Mouse (Mus musculus): ENCODE results near the gene Mas1.
A peak's percentile ranks its signal among the peaks of the same experiment; 100 is the strongest.

The Mas1 gene

DNA sequence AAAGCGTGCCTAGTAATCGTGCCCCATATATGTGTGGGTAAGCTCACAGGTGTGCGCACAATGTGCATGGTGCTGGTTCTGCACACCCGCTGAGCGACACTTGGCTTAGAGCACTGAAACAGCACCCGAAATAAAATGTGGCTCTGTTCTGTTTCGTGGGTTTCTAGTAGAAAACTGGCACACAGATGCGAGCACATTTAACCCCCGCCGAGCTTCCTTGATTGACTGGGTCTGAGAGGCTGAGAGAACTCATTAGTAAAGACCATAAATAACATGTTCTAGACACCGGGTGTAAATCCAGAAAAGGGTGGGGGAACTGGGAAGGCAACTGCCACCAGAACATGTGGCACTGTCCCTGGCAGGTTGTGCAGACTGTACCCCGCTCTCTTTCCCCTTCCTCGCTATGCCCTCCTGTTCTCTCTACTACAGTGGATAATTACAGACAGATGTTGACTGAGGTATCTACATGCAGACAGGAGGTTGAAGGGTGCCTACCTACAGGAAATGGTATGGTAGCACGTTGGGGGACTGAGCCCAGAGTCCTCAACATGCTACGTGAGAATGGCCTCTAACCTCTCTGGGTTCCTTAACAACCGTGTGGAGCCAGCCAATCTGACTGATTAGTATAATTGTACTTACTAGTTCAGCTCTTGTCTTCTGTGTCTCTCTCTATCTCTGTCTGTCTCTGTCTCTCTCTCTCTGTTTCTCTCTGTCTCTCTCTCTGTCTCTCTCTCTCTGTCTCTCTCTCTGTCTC, 4.5 kb upstream of the Mas1 start:
- DNase-seq (ENCODE audit: low read depth, low spot score), result no peak

DNA sequence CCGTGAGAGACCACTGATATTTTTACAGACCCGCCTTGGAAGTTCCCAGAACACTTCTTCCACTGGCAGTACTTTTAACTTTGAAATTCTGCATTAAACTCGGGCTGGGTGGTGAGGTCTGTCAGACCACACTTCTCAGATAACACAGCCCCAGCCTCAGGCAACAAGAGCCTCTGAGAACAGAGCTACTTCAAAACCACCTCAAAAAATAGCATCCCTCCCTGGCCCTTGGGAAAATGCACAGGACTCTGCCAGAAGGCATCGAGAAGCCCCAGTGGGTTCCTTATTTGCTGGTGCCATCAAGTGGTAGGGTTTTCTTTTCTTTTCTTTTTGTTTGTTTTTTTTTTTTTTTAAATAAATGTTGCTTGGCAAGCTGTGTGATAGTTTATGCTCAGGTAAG, 697 bp upstream of the Mas1 start:
- DNase-seq (ENCODE audit: low read depth, low spot score), result no peak

DNA sequence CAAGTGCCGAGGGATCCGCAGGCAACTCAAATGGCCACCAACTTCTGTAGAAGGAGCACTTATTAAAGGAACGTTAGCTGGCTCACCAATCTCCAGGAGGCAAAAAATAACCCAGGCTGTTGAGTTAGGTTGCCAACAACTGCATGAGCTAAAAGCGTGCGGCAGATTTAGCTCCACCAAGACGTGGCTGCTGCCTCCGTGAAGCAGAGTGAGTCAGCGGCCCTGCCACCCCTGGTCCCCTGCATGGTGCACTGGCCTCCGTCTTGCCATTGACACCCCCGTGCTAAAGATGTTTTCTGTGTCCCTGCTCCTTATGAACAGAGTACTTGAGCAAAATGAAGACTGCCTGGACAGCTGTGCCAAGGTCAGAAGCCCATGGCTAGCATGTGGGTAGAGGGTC, 1.1 kb downstream of the Mas1 start:
- no peak for DNase-seq (ENCODE audit: low read depth, low spot score)

DNA sequence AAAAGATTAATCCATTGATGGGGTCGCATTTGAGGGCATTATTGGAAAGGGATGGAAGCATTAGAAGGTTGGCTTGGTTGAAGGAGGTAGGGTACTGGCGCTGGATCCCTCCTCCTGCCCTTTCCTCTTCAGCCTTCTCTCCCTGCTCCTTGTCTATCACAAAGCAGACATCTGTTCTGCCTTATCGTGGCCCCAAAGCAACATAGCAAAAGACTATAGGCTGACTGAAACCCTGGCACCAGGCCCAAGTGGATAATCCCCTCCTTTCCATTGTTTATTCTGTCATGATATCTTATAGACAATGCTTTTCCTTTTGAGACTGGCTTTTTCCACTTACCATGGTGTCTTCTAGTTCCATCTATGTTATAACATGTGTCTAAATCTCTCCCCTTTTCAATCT, 2.5 kb downstream of the Mas1 start:
- DNase-seq (ENCODE audit: low read depth, low spot score), result no peak

DNA sequence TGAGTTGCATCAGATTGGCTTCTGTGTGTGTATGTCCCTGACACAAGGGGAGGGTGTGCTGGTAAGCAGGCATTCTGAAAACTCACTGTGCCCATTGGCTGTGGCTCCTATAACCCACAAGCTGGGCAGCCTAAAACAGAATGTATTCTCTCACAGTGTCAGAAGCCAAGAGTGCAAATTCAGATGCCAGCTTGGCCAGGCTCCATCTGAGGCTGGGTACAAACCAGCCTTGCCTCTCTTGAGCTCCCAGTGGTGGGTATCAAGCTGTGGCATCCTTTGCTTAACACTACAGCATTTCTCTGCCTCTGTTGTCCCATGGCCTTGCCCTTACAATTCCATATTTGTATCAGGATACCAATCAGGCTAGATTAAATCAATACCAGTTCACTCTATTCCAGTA, 3.8 kb downstream of the Mas1 start:
- DNase-seq (ENCODE audit: low read depth, low spot score), result no peak

DNA sequence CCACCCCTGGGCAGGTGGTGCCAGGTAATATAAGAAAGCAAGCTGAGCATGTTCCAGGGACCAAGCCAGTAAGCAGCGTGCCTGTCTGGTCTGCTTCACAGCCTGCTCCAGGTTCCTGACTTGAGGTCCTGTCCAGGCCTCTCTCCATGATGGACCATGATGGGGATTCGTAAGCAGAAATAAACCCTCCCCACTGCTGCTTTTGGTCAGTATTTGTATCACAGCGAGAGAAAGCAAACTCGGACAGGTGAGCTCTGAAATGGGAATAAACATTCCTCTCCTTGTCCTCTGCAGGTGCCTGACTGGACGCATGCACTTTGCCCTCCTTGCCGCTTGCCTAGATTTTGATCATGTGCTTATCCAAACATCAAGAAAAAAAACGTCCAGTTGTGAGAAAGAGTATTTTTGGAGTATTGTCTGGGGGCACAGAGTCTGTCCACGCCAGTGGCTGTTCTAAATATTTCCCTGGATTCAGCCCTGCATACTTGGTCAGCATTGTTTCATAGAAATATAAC, 8.9 kb downstream of the Mas1 start:
- DNase-seq (ENCODE audit: low read depth, low spot score), result no peak

DNA sequence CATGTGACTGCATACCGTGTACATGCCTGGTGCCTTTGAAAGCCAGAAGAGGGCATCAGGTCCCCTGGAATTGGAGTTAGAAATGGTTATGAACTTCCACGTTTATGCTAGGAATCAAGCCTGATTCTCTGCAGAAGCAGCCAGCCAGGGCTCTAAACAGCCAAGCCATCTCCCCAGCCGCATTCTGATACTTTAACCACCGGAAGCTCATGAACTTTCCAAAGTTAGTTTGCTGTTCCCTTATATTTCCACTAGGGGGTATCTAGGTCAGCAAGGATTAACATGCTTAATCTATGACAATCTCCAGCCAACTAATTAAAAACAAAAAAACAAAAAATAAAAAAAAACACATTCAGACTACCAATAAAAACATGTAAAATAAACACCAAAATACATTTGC, 9.9 kb downstream of the Mas1 start:
- peak; percentile 65 for DNase-seq (ENCODE audit: low read depth, low spot score)

DNA sequence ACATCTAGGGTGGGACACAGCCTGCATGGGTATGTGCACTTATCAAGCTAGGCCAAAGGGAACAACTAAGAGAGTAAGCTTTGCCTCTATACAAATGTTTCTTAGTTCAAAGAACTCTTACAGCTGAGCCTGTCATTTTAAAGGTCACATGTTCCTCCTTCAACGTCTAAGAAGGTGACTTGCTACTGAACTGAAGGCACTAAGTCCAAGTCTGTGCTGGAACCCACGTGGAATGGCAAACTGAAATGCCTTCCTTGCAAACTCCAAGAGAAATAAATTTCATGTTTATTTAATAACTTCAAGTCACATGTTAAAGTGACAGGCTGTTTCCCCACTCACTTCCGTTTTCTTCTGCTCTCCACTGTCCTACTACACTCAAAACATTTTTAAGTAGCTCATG, 10.5 kb downstream of the Mas1 start:
- no peak for DNase-seq (ENCODE audit: low read depth, low spot score)

DNA sequence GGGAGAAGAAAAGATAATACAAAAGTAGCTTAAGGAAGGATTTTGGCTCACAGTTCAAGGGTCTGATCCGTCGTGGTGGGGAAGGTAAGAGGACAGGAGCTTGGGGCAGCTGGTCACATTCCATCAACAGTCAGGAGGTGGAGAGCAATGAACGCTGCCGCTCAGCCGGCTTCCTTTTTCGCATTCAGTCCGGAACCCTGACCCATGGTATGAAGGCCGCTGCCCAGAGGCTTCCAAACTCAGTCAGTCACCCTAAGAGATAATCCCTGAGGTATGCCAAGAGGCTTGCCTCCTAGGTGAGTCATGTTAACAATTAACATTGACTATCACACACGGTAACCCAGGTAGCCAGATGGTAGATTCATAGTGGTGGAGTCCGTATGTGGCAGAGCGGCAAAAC, 13.6 kb downstream of the Mas1 start:
- DNase-seq (ENCODE audit: low read depth, low spot score), result no peak

DNA sequence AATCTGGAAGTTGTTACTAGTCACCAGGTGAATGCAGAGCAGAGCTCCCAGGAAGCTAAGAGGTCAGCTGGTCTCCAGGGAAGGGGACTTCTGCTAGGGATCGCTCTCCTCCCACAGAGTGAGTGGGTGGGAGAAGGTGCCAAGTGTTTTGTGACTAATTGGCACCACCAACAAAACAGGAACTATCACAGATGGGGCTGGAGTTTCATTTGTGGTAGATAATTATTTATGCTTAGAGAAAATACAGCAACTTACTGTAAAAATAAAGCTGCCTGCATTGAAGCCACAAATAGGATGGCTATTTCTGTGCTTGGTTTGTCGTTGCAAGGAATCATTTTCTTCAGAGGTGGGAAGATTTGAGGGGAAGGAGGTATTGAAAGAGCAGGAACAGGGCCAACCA, 14.1 kb downstream of the Mas1 start:
- no peak for DNase-seq (ENCODE audit: low read depth, low spot score)

DNA sequence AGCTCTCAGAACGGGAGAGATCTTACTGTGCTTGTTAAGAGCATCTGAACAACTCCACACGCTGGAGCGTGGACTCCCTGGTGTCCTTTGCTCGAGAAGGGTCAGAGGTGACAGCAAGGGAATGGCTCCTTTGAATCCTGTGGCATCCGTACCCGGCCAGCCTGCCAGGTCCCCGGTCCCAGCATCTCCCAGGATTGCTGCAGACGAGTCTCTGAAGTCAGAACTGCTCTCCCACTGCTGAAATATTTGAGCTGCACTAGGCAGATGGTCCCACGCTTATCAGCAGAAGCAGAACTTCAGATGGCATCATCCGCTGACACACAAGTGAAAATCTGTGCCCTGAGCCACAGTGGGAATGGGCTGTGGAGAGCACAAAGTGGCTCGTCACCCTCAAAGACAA, 16.3 kb downstream of the Mas1 start:
- DNase-seq (ENCODE audit: low read depth, low spot score), result no peak

DNA sequence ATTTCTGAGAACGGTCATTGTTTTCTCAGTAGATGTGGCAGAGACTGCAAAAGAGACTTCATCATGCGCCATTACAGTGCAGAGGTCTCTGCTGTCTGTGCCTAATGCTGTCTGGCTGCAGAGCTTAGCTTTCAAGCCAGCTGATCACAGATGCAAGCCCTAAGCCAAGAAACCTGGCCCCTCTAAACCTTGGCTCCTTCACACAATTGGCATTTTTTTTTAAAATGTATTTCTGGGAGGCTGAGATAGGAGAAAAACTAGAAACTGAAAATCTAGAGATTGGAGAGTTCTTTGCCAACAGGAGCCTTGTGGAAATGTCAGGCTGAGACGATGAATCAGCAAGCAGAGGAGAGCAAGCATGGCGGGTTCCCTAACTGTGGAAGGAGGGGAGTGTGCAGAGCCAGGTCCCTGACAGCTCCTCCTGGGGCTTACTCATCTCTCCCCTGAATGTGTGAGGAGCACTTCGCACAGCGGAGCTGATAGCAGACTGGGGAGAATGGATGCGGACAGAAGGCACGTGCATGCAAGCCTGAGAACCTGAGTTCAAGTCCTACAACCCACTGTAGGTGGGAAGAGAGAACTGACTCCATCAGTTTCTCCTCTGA, 18.1 kb downstream of the Mas1 start:
- no peak for DNase-seq (ENCODE audit: low read depth, low spot score)

DNA sequence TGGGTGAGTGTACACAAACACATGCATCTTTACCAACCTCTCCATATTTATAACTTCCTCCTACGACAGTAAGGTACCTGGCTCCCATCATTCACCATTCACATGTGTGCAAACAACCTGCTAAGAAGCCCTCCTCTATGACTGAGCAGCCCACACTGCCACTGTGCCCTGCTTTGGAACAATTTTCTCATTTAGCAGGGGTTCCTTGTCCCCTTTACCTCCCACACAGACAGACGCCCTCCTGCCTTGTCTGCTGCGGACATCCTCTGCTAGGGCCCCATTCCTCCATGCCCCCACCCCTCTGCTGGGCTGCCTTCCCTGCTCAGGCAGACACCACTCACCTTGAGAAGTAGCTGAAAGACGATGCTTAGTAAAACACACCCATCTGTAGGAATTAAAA, 20.2 kb downstream of the Mas1 start:
- no peak for DNase-seq (ENCODE audit: low read depth, low spot score)

DNA sequence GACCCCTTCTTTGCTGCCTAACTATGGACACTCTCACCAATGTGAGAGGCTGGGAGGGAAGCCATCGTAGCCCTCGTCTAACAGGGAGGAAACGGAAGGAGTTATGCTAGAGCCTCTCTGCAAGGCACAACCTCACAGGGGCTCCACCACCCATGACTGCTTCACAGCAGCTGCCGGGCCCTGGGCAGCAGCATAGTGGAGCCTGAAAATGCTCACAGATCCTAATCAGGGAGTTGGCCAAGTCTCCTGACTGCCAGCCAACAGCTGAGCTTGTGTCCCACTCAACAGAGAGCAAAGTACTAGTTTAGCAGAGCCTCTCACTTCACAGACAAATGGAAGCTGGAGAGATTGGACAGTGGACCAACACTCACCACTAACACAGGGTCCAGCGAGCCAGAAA, 21.5 kb downstream of the Mas1 start:
- DNase-seq (ENCODE audit: low read depth, low spot score), result no peak

DNA sequence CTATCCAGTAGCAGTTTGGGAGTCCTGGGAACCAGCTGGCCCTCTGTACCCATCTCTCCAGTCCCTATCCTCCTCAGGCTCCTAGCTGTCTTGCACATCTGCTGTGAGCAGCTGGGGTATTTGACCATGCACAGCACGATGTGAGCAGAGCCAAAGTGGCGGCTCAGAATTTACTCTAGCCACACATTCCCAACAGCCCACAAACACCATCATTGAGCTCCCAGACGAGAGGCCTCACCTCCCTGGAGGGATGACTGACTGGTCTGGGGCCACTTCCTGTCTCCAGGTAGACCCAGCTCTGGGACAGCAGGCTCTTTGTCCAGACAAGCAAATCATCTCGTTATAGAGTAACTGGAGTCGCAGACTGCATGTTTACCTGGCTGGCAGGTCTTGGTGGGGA, 22.1 kb downstream of the Mas1 start:
- no peak for DNase-seq (ENCODE audit: low read depth, low spot score)

DNA sequence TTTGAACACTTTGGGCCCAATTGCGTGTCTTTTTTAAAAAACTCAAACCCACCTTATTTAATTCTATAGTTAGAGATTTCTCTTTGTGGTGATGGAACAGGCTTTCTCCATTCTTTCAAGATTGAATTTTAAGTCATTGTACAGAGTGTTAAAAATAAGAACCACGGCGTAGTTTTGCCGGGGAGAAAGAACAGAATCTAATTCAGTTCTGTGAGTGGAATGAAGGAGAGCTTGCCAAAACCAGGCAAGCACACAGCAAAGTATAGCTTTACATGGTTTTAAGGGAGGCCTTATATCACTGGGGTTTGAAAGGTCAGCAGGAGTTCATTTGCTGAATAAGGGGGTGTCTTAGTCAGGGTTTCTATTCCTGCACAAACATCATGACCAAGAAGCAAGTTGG, 23.4 kb downstream of the Mas1 start:
- no peak for DNase-seq (ENCODE audit: low read depth, low spot score)

DNA sequence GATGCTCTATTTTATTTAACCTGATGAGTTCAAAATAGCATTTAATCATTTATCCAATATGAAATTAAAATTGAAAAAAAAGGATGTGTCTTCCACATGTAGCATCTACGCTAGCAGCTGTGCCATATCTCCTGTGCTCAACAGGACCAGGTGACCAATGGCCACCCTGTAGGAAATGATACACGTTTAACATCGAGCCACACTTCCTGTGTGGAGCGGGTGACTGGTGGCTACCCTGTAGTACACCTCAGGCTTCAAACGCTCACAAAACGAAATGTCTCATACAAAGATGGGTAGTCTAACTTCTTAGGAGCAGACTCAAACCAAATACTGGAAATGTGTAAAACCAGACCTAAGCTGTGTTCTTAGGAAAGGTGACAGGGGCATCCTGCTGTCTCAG, 24.1 kb downstream of the Mas1 start:
- DNase-seq (ENCODE audit: low read depth, low spot score), result no peak

DNA sequence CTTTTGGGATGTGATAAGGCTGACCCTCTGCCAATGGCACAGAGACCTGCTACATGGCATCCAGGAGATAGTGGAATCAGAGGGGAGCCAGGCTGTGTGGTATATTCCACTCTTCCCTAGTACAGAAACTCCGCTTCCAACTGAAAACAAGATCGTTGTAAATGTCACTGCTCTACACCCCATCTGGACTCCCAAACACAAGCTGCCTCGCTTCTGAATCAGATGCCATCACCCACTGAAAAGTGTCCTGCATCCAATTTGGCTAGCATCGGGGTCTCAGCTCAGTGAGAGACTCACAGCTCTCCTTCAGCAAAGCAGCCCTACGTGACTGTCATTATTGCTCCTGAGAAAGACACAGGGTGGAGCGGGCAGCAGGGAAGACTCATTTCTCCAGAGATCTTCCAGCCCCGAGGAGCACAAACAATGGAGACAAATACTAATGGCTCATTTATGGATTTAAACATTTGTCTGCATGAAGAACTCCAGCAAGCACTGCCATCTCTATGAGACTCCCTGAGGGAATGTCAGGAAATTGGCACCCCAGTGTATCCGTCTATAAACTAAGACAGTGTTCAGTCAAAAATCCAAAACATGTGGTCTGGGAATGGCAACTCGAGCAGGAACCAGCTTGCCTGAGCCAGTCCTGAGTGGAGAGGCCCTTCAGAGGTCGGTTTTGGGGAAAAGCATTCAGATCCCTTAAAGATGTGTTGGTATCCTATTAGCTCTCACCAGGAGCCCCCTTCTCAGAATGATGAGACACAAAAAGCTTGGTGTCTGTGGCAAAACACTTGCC, 28.3 kb downstream of the Mas1 start:
- no peak for DNase-seq (ENCODE audit: low read depth, low spot score)

DNA sequence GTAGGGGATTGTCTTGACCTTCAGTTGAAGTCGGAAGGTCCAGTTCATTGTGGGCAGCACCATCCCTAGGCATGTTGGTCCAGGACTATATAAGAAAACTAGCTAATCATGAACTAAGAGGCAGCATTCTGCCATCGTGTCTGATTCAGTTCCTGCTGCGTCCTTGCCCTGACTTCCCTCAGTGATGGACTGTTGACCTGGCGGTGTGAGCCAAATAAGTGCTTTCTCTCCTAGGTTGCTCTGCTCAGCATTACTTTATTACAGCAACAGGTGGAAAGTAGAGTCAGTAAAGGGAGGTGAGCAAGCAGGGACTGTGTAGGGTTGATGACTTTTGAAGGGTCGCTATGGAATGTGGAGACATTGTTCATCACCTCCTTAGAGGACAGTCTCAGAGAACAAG, 32.2 kb downstream of the Mas1 start:
- no peak for DNase-seq (ENCODE audit: low read depth, low spot score)

DNA sequence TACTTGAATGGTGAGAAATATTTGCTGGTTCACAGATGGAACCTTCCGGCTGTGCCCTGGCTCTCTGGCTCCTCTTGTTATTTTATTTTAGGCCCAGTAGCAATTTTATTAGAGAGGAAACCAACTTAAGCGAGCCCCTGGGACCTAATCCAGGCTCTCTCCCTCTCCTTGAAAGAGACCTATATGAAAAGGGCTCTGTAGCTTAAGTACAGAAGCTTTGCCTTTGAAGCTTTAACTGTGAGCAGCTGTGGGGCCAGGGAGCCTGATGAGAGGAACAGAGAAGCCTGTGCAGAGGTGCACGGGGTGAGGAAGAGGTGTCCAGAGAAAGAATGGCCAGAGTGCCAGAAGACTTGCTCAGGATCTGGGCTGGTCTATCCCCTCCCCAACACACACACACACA, 33.1 kb downstream of the Mas1 start:
- DNase-seq (ENCODE audit: low read depth, low spot score), result no peak

DNA sequence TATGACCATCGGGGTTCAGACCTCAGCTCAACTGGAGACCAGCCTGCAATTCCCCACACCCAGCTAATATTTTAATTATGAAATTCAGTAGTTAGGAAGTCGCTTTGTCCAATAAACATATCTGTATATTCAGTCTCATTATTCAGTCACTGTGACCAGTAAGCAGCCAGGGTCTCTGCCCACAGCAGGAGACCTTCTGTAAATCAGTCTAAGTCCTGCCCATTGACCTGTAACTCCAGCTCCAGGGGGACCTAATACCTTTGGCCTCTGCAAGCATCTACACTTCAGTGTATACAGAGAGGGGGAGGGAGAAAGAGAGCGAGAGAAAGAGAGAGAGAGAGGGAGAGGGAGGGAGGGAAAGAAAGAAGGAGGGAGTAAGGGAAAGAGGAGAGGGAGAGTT, 33.6 kb downstream of the Mas1 start:
- no peak for DNase-seq (ENCODE audit: low read depth, low spot score)

DNA sequence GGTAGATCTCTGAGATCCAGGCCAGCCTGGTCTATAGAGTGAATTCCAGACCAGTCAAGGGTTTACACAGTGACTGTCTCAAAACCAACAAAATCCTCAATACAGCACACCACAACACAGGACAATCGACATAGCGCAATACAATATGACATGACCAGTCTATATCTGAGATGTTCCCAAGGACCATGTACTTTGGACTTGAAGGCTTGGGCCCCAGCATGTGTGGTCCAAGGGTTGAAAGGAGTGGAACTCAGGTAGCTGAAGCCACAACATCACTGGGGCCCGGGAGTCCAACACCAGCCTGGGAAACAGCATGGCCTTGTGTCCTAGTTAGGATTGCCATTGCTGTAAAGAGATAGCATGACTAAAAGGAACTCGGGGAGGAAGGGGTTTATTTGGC, 35.3 kb downstream of the Mas1 start:
- DNase-seq (ENCODE audit: low read depth, low spot score), result no peak

DNA sequence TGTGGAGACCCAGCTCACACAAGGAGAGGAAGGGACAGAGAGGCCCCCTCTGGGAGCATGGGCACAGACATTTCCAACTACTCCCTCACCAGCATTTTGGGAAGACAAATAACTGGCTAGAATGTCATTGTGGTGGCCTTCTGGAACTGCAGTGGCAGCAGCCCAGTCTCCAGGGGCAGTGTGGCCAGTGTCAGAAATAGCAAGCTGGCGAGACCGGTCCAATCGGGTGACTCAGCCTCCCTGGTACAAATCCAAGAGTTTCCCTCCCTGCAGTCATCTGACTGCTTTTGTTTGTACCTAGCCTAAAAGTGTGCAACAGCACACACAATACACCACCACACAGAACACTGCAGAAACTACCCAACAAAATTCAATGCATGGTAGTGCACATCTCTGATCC, 35.7 kb downstream of the Mas1 start:
- no peak for DNase-seq (ENCODE audit: low read depth, low spot score)

Measured in CD4-positive, CD25-positive, alpha-beta regulatory T cell, adult 2 months (primary cell).